Mouse (Mus musculus) heart, postnatal 0 days (tissue): ENCODE results near the gene Duxbl2. TPM values are rescaled to one million over a fixed set of nuclear protein-coding genes. Genes with fewer than 3 reads are reported as not detected.
"Not testable (repeated sequence)": the region's sequence is repeated elsewhere in the genome, so short reads cannot be mapped to it uniquely, and the experiment has no call there.

Experiments used
- ATAC-seq: fragments of 200-750 bp; cut with Nextera tagmentation; 2 replicates; pipeline ENCODE4 v1.8.0; 2017; ENCODE audit warnings: low read depth, moderate number of reproducible peaks, moderate library complexity; ENCODE audit not compliant: insufficient read depth
- DNase-seq: peaks from one replicate; pipeline ENCODE4 v3.0.0-alpha.2; 2016; ENCODE audit warnings: low spot score
- H3K27ac ChIP-seq: fragments of 300-500 bp; sonication (generic); 2 replicates; pipeline ENCODE4 v1.5.1; 2014; ENCODE audit warnings: low read depth, mild to moderate bottlenecking
- H3K27me3 ChIP-seq: fragments of 300-500 bp; sonication (generic); 2 replicates; pipeline ENCODE4 v1.6.1; 2014; ENCODE audit warnings: low read length, mixed read lengths; ENCODE audit not compliant: control insufficient read depth, insufficient read depth
- H3K36me3 ChIP-seq: fragments of 300-500 bp; sonication (generic); replicated peaks from 2 replicates; pipeline ENCODE4 v1.6.1; 2014; ENCODE audit warnings: low read length, mixed read lengths; ENCODE audit not compliant: control insufficient read depth, insufficient read depth
- H3K4me1 ChIP-seq: fragments of 300-500 bp; sonication (generic); 2 replicates; pipeline ENCODE4 v1.6.1; 2014; ENCODE audit warnings: antibody characterized with exemption; ENCODE audit not compliant: control insufficient read depth, insufficient read depth
- H3K4me2 ChIP-seq: fragments of 300-500 bp; sonication (generic); 2 replicates; pipeline ENCODE4 v1.6.1; 2014; ENCODE audit warnings: low read depth, mild to moderate bottlenecking, low read length, moderate library complexity
- H3K4me3 ChIP-seq: fragments of 300-500 bp; sonication (generic); 2 replicates; pipeline ENCODE4 v1.5.1; 2014; ENCODE audit warnings: low read depth, low read length
- H3K9ac ChIP-seq: fragments of 300-500 bp; sonication (generic); replicated peaks from 2 replicates; pipeline ENCODE4 v1.6.1; 2014; ENCODE audit warnings: low read depth, low read length, mixed read lengths
- H3K9me3 ChIP-seq: fragments of 300-500 bp; sonication (generic); replicated peaks from 2 replicates; pipeline ENCODE4 v1.6.1; 2016; ENCODE audit warnings: low read length; ENCODE audit not compliant: control insufficient read depth
- WGBS: fragments of 180-500 bp; shearing (Covaris S2); extraction: QIAGEN DNeasy Blood & Tissue Kit; methylation state at CpG from one replicate; pipeline ENCODE4 v1.1.7; 2014; 5-methylcytosine and 5-hydroxymethylcytosine counted together
- polyA plus RNA-seq: library from polyadenylated mRNA; unstranded; fragments of >200 nt; fragmentation: Nextera tagmentation; extraction: Ambion mirVana; gene quantifications from 2 replicates; pipeline ENCODE4 v1.2.1, GENCODE M21; 2015
- total RNA-seq: library from RNA; depleted of rRNA; stranded (reverse); fragments of >200 nt; gene quantifications from 2 replicates; pipeline ENCODE4 v1.2.3, GENCODE M21; 2014; ENCODE audit warnings: low replicate concordance; rRNA removed

Gene Duxbl2
- total and polyA plus RNA-seq, 2 experiments from 2014 or later: 0.23 TPM; not detected in 1

DNA sequence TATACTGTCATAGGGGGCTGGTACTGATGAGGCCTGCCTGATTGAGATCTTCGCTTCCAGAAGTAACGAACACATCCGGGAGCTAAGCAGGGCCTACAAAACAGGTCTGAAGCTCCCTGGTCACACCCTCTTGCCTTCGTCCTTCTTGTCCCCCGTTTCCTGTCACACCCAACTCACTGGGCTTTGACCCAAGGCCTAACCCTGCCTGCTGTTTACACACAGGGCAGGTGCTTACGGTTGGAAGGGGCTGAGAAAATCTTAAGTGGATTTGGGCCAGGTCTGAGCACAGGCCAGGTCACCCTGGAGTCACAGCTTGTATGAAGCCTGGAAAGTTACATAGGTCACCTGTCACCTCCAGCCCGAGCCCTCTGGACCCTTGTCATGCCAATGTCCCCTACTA lies 37.9 kb downstream of the Duxbl2 start:
- H3K9me3 ChIP-seq, H3K27me3 ChIP-seq, H3K9ac ChIP-seq, H3K27ac ChIP-seq, H3K4me3 ChIP-seq, H3K36me3 ChIP-seq, H3K4me1 ChIP-seq, H3K4me2 ChIP-seq, ATAC-seq, DNase-seq: not testable (repeated sequence)
- WGBS: no CpG with 5 or more reads among the region's 7 CpGs

DNA sequence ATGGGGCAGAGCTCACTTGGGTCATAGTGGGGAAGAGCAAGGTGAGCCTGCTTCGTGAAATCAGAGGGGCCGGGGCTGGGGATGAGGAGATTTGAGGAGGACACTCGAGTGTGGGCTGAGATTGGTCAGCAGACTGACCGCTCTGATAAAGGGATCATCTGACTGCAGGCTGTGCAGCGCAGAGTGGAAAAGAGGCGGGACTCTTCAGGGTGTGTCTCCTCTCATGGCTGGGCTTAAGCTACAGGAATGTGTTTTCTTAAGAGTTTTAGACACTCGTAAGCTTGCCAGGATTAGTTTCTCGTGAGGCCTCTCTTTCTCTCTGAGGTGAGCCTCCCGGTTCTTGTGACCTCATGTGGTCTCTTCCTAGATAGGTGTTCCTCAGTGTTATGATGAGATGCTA lies 43.0 kb downstream of the Duxbl2 start:
- not testable (repeated sequence) for H3K27me3 ChIP-seq, H3K4me3 ChIP-seq, H3K4me2 ChIP-seq, H3K9me3 ChIP-seq, H3K27ac ChIP-seq, ATAC-seq, DNase-seq, H3K9ac ChIP-seq, H3K36me3 ChIP-seq, H3K4me1 ChIP-seq
- WGBS: no CpG with 5 or more reads among the region's 9 CpGs

DNA sequence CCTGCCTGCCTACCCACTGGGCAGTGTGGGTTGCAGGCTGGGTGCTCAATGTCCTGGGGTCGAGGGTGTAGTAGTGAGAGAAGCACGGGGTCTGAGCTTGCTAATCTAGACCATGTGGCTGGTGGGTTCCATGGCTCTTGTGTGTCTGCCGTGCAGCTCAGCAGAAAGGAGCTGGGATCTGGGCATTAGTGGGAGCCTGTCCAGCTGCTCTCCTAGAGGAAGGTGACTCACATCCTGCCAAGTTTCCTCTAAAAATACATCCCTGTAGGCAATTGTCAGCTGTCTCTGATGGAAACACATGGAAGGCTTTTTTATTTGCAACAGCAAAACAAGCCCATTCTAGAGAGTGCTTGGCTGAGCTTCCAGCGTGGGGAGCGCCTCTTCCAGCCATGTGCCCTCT lies 44.3 kb downstream of the Duxbl2 start:
- H3K4me1 ChIP-seq, H3K4me2 ChIP-seq, H3K27me3 ChIP-seq, ATAC-seq, DNase-seq, H3K9ac ChIP-seq, H3K9me3 ChIP-seq, H3K36me3 ChIP-seq, H3K4me3 ChIP-seq, H3K27ac ChIP-seq: not testable (repeated sequence)
- WGBS: no CpG with 5 or more reads among the region's 5 CpGs

DNA sequence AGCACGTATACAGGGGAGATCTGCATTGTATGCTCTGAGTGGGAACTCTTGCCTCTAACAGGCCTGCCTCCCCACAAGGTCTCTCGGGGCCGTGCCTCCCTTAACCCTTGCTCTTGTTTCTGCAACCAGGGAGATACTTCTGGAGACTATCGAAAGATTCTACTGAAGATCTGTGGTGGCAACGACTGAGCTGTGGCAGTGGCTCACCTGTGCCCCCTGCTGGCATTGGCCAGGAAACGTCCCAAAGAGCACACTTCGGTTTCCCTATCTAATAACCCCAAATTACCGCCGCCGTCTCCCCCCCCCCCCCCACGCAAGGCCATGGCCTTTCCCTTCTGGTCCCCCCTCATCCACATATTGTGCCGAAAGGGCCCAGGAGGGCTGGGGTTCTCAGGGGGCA lies 47.1 kb downstream of the Duxbl2 start:
- H3K36me3 ChIP-seq, H3K9me3 ChIP-seq, H3K9ac ChIP-seq, H3K4me2 ChIP-seq, H3K4me3 ChIP-seq, H3K4me1 ChIP-seq, ATAC-seq, DNase-seq, H3K27me3 ChIP-seq, H3K27ac ChIP-seq: not testable (repeated sequence)
- no CpG with 5 or more reads among the region's 12 CpGs for WGBS

DNA sequence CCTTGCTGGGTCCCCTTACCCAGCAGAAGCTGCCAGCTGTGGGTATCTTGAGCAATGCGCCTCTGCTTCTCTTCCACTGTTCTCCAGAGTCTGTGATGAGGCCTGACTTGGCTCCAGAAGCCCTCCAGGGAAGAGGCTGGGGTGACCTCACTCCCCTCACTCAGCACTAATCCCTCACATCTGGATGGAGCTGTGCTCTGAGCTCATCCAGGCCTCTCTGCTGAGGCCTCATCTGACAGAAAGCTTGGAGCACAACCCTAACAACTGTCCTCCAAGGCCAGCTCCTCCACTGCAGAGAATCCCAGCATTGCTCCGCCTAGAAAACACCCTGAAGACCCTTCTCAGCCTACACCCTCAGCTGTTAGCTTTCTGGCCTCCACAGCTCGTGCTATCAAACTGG lies 55.8 kb downstream of the Duxbl2 start:
- not testable (repeated sequence) for H3K9me3 ChIP-seq, ATAC-seq, H3K27me3 ChIP-seq, DNase-seq, H3K4me1 ChIP-seq, H3K4me3 ChIP-seq, H3K36me3 ChIP-seq, H3K27ac ChIP-seq, H3K4me2 ChIP-seq, H3K9ac ChIP-seq
- no CpG with 5 or more reads among the region's 3 CpGs for WGBS

DNA sequence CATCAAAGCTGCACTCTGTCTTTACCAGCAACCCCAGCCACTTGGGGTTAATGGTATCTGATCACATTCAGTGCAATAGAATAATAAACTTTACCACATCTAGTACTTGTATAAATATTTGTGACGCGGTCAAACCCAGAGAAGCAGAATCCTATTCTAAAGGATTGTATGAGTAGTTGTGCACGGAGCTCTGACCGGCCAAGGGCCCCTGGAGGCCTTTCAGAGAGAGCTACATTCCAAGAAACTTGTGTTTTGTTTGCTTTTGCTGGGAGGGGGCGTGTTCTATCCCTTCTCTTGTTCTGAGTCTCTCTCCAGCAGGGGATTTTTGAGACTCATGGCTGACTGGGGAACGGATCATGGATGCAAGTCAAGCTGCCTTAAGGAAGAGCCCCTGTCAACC lies 56.9 kb downstream of the Duxbl2 start:
- DNase-seq, H3K27ac ChIP-seq, H3K9ac ChIP-seq, H3K4me2 ChIP-seq, H3K36me3 ChIP-seq, H3K4me1 ChIP-seq, H3K4me3 ChIP-seq, H3K27me3 ChIP-seq, H3K9me3 ChIP-seq, ATAC-seq: not testable (repeated sequence)
- WGBS: no CpG with 5 or more reads among the region's 6 CpGs

Other genes with a start within 250 kb of the Duxbl2 start
- not detected in 2 replicates for gene Plac9a, start 215.2 kb upstream of the Duxbl2 start, total RNA-seq
- gene Plac9a, start 215.2 kb upstream of the Duxbl2 start, polyA plus RNA-seq: 0.31 and 2.3 TPM in 2 replicates
- gene Tmem254a, start 190.7 kb upstream of the Duxbl2 start, total RNA-seq: 8.8 TPM in 1 of 2 replicates, not detected in the other
- gene Tmem254a, start 190.7 kb upstream of the Duxbl2 start, polyA plus RNA-seq: 1.6 and 2.3 TPM in 2 replicates
- not detected in 2 replicates for gene Cphx1, start 180.0 kb upstream of the Duxbl2 start, total RNA-seq
- gene Cphx1, start 180.0 kb upstream of the Duxbl2 start, polyA plus RNA-seq: 0.10 TPM in 1 of 2 replicates, not detected in the other
- gene Duxbl1, start 139.8 kb upstream of the Duxbl2 start, total RNA-seq: 0.46 and 2.4 TPM in 2 replicates
- gene Duxbl1, start 139.8 kb upstream of the Duxbl2 start, polyA plus RNA-seq: 0.23 and 0.26 TPM in 2 replicates
- gene Gm9780, start 75.6 kb upstream of the Duxbl2 start, total RNA-seq: 99.6 and 106 TPM in 2 replicates
- 24.3 and 38.1 TPM in 2 replicates for gene Gm9780, start 75.6 kb upstream of the Duxbl2 start, polyA plus RNA-seq
- gene Tmem254c, start 51.0 kb upstream of the Duxbl2 start, total RNA-seq: 9.0 and 18.0 TPM in 2 replicates
- gene Tmem254c, start 51.0 kb upstream of the Duxbl2 start, polyA plus RNA-seq: 17.5 and 18.1 TPM in 2 replicates
- not detected in 2 replicates for gene Cphx2, start 36.8 kb upstream of the Duxbl2 start, total RNA-seq
- gene Cphx2, start 36.8 kb upstream of the Duxbl2 start, polyA plus RNA-seq: not detected in 2 replicates
- gene Cphx3, start 36.1 kb upstream of the Duxbl2 start, total RNA-seq: not detected in 2 replicates
- gene Cphx3, start 36.1 kb upstream of the Duxbl2 start, polyA plus RNA-seq: not detected in 2 replicates
- 7.0 and 26.5 TPM in 2 replicates for gene Plac9b, start 64.1 kb downstream of the Duxbl2 start, total RNA-seq
- 28.7 and 34.6 TPM in 2 replicates for gene Plac9b, start 64.1 kb downstream of the Duxbl2 start, polyA plus RNA-seq
- gene Tmem254b, start 88.7 kb downstream of the Duxbl2 start, total RNA-seq: 5.1 and 29.2 TPM in 2 replicates
- 14.6 and 16.2 TPM in 2 replicates for gene Tmem254b, start 88.7 kb downstream of the Duxbl2 start, polyA plus RNA-seq
- gene Duxbl3, start 139.6 kb downstream of the Duxbl2 start, total RNA-seq: 0.23 TPM in 1 of 2 replicates, not detected in the other
- gene Duxbl3, start 139.6 kb downstream of the Duxbl2 start, polyA plus RNA-seq: 0.55 and 0.70 TPM in 2 replicates